Mouse (Mus musculus) mesoderm, embryonic 11.5 days (tissue): Measurements from ENCODE around the gene Tanc2.

ENCODE experiments used
- DNase-seq: peaks from one replicate; pipeline ENCODE4 v3.0.0-alpha.2; 2012; ENCODE audit warnings: low read depth, low spot score

The Tanc2 gene

GRCm38 (mm10) chr11:105835209-105835608, 245.4 kb downstream of the Tanc2 start:
- DNase-seq = no peak

- DNase-seq = no peak
Measured at GRCm38 (mm10) chr11:105836344-105836891, 246.6 kb downstream of the Tanc2 start.

- no peak for DNase-seq
Measured at GRCm38 (mm10) chr11:105837962-105838361, 248.2 kb downstream of the Tanc2 start.

GRCm38 (mm10) chr11:105845901-105846300, 256.1 kb downstream of the Tanc2 start:
- no peak for DNase-seq

- peak; percentile 20 for DNase-seq
Measured at GRCm38 (mm10) chr11:105855504-105855903, 265.7 kb downstream of the Tanc2 start.

GRCm38 (mm10) chr11:105858063-105858462, 268.3 kb downstream of the Tanc2 start:
- no peak for DNase-seq

- DNase-seq = no peak
Measured at GRCm38 (mm10) chr11:105885558-105885957, 295.8 kb downstream of the Tanc2 start.

- no peak for DNase-seq
Measured at GRCm38 (mm10) chr11:105887281-105887680, 297.5 kb downstream of the Tanc2 start.

GRCm38 (mm10) chr11:105899151-105899550, 309.4 kb downstream of the Tanc2 start:
- DNase-seq = no peak

GRCm38 (mm10) chr11:105901501-105901900, 311.7 kb downstream of the Tanc2 start:
- no peak for DNase-seq

GRCm38 (mm10) chr11:105902956-105903355, 313.2 kb downstream of the Tanc2 start:
- no peak for DNase-seq

- DNase-seq = no peak
Measured at GRCm38 (mm10) chr11:105905529-105906213, 315.9 kb downstream of the Tanc2 start.

- no peak for DNase-seq
Measured at GRCm38 (mm10) chr11:105907381-105907780, 317.6 kb downstream of the Tanc2 start.

- DNase-seq = no peak
Measured at GRCm38 (mm10) chr11:105908926-105909325, 319.1 kb downstream of the Tanc2 start.

- no peak for DNase-seq
Measured at GRCm38 (mm10) chr11:105909617-105910016, 319.8 kb downstream of the Tanc2 start.

- DNase-seq = no peak
Measured at GRCm38 (mm10) chr11:105911149-105911548, 321.4 kb downstream of the Tanc2 start.

- DNase-seq = peak; percentile 77
Measured at GRCm38 (mm10) chr11:105911592-105912375, 322.0 kb downstream of the Tanc2 start.

GRCm38 (mm10) chr11:105913580-105913979, 323.8 kb downstream of the Tanc2 start:
- DNase-seq = no peak

GRCm38 (mm10) chr11:105920098-105920785, 330.5 kb downstream of the Tanc2 start:
- DNase-seq = no peak

- no peak for DNase-seq
Measured at GRCm38 (mm10) chr11:105920836-105921235, 331.1 kb downstream of the Tanc2 start.

- DNase-seq = no peak
Measured at GRCm38 (mm10) chr11:105921275-105921674, 331.5 kb downstream of the Tanc2 start.
